Mouse (Mus musculus): ENCODE results near the gene Dram2. TPM values are rescaled to one million over a fixed set of nuclear protein-coding genes. Genes with fewer than 3 reads are reported as not detected.

Gene Dram2
- polyA plus RNA-seq, 1 experiment from 2014 or later = 76.4 TPM

DNA sequence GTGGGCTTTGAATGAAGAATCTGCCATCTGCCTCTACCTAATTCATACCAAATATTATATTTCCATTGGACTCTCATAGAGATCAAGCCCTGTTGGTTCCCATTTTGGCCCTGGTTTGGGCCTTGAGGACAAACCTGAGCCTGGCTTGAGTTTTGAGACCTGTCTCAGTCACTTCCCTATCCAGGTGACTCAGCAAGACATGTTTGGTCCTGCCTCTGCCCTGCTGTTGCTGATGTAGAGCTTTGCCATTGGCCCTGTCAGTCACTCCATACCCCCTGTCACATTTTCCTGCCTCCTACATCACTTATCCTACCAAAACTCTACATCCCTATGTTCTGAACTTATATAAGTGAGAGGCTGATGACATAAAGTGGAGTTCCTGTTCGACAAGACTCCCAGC, 70.5 kb downstream of the Dram2 start:
- Histone ChIP-seq H3K4me2 (ENCODE audit: low read depth, low read length) (no peak overlapping the region), H3K9ac (replicated peaks) (no peak overlapping the region), H3K27ac (ENCODE audit: low read depth) (no peak overlapping the region), H3K27me3 (ENCODE audit: insufficient read depth, low read length) (no peaks in the 10 kb centered on the region), H3K9me3 (ENCODE audit: low read length) (no peaks in the 10 kb centered on the region), H3K36me3 (replicated peaks; ENCODE audit: insufficient read depth, low read length) (no peaks in the 10 kb centered on the region), H3K4me1 (ENCODE audit: insufficient read depth) (no peaks in the 10 kb centered on the region), H3K4me3 (ENCODE audit: low read depth, low read length) (no peak overlapping the region)
- ATAC-seq = no peak
- 68% methylated on average over 1 of the region's 1 CpGs for WGBS (ENCODE audit: insufficient replicate concordance)
- no peak for TF ChIP-seq EP300 (IDR thresholded peaks at IDR 0.05; ENCODE audit: low read depth)
- no peak for TF ChIP-seq CTCF (IDR thresholded peaks at IDR 0.05; ENCODE audit: low read depth)
- DNase-seq = no peak

Other genes starting within 250 kb of the Dram2 start
- not detected in 2 replicates for gene Chil6, start 141.6 kb upstream of the Dram2 start, polyA plus RNA-seq (2015; fragmentation: Nextera tagmentation; extraction: Ambion mirVana)
- gene Dennd2d, start 65.4 kb upstream of the Dram2 start, polyA plus RNA-seq (2015; fragmentation: Nextera tagmentation; extraction: Ambion mirVana) = 7.6 and 7.7 TPM in 2 replicates
- gene Cept1, start within 50 bp of the Dram2 start, polyA plus RNA-seq (2015; fragmentation: Nextera tagmentation; extraction: Ambion mirVana) = 59.4 and 64.1 TPM in 2 replicates
- 6.0 and 6.4 TPM in 2 replicates for gene Lrif1, start 137.2 kb downstream of the Dram2 start, polyA plus RNA-seq (2015; fragmentation: Nextera tagmentation; extraction: Ambion mirVana)
- 43.1 and 45.4 TPM in 2 replicates for gene Cd53, start 242.4 kb downstream of the Dram2 start, polyA plus RNA-seq (2015; fragmentation: Nextera tagmentation; extraction: Ambion mirVana)